Mouse (Mus musculus): ENCODE measurements at regions not wholly inside any gene's neighbourhood (a gene's known extent, or its start where the extent isn't known, plus 50 kb on each side); places are given as distances from the start of the nearest gene placed in this dataset.

DNA sequence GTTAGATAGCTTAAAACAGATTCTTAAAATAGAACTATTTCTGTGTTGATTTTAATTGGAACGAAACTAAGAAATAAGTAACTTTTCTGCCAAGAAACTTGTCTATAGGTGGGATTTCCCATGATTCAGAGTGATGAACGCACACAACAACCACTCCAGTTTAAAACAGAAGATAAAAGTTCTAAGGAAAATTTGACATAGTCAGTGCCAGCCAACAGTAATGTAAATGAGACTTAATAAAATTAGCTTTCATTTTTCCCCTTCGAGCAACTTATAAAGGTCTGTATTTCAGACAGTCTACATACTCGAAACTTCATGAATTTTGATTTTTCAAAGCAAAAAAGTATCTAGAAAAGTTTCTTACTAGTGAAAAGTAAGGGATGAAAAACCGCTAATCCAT lies 52.5 kb upstream of the Gpc5 start:
- TF ChIP-seq CTCF (IDR thresholded peaks at IDR 0.05; ENCODE audit: borderline replicate concordance, insufficient read depth, low read length) = no peak
- no peak for TF ChIP-seq POLR2A (IDR thresholded peaks at IDR 0.05; ENCODE audit: low read depth, low read length)
